Mouse (Mus musculus): ENCODE results near the gene Cabs1.

Gene Cabs1
- long read RNA-seq, experiment 1: 0 reads
- long read RNA-seq, experiment 2: 0 reads

DNA sequence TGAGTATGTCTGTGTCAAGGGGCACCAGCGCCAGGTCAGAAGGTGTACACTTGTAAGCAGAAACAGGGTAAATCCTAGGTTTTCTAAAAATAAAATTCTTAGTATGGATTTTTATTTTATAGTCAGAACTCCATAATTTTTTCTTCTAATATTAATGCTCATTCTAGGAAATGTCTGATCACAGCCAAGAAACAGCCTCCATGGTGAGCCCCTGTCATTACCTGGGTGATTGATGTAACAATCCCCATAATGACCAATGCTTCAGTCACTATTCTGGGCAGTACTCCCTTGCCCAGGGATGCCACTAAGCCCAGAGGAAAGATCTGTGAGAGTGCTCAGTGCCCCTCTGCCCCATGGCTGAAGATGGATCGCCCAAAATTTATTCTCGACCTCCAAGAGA is at the start of gene Cabs1:
Gene Cabs1, plus strand, starts transcription at position 301 of the 400 bp plus-strand sequence.
- intact Hi-C loops (cut with DNase I): no loop called here

DNA sequence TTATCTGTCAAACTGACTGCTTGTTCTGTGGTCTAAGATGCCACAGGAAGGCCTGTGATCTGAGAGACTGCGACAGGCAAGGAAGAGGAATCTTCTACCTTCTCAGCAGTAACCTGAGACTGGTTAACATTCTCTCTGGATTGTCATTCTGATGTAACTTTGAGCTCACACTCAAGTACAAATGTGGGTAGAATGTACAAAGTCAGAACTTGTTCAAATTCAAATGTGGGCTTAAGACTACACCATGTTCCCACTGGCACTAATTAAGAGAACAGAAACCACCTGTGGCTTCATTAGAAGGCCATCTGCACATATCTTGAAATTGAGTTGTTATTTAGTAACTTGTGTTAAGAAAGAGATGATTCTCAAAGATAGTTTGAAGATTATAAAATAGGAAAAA is 47.6 kb upstream of the Cabs1 start:
- intact Hi-C loops (cut with DNase I): no loop called here

DNA sequence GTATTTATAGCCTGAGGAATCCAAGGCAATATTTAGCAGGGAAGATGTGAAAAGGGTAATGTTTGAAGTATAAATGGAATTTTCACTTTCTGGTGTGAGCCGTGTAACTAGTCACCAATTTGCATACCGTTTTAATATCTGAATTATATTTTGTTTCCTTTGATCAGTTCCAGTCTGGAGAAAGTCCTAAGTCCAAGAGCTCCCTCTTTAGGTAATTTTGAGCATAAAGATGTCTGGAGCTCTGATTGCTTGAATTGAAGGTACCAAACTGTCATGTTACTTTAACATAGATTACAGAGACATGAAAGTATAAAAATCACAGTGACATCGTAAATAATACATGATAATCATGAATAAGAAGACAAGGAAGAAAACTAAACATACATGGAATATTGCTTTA is 38.5 kb upstream of the Cabs1 start:
- intact Hi-C loops (cut with DNase I): no loop called here

DNA sequence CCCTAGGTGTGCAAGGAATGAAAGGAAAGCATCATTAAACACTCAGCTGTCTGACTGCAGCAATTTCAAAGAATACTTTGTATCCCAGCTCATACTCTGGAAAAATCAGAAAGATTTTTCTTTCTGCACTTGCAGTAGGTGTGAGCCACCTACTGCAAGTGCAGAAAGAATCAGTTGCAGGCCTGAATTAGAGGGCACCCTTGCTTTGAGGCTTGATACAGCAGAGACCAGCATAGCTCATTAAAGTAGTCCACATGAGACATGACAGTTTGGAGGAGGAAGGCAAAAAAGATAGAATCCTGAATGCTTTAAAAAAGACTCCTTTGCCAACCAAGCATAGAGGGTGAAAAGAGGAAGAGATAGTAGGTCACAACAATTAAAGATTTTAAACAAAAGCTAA is 36.7 kb upstream of the Cabs1 start:
- intact Hi-C loops (cut with DNase I): no loop called here

DNA sequence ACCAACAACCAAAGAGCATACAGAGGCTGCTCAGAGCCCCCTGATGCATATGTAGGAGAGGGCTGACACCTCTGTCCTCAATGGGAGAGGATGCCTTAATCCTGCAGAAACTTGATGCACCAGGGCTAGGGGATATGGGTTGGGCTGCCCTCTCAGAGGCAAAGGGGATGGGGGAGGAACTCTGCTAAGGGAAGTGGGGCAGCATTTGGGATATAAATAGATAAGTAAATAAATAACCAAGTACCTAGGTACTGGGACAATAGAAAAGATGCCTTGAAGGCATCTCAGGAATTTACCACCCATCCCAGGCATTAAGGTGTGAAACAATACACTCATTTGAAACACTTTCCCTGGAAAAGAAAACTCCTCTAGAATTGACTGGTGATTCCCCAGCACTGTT is 27.4 kb upstream of the Cabs1 start:
- intact Hi-C loops (cut with DNase I): no loop called here

DNA sequence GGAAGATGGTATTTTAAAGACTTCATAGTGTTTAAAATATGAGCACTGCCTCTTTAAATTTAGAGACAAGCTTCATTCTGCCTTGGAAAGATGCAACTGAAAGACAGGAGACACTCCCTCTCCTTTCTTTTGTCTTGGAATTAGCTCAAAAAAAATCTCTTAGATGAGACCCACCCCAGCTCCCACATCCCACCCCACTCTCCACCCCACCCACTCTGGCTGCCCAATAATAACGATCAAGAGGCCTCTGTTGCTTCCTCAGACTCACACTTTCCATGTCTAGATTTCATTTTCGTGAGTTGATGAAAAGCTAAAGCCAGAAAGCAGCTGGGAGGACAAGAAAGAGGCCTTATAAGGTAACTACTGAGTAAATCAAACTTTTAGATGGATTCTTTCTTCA is 10.0 kb upstream of the Cabs1 start, which contains the start of the genes 2310003L06Rik and Gm28434:
Gene 2310003L06Rik, plus strand, starts transcription at position 259 of the 400 bp plus-strand sequence.
Gene Gm28434, plus strand, starts transcription at position 317 of the 400 bp plus-strand sequence.
- intact Hi-C loops (cut with DNase I): no loop called here

DNA sequence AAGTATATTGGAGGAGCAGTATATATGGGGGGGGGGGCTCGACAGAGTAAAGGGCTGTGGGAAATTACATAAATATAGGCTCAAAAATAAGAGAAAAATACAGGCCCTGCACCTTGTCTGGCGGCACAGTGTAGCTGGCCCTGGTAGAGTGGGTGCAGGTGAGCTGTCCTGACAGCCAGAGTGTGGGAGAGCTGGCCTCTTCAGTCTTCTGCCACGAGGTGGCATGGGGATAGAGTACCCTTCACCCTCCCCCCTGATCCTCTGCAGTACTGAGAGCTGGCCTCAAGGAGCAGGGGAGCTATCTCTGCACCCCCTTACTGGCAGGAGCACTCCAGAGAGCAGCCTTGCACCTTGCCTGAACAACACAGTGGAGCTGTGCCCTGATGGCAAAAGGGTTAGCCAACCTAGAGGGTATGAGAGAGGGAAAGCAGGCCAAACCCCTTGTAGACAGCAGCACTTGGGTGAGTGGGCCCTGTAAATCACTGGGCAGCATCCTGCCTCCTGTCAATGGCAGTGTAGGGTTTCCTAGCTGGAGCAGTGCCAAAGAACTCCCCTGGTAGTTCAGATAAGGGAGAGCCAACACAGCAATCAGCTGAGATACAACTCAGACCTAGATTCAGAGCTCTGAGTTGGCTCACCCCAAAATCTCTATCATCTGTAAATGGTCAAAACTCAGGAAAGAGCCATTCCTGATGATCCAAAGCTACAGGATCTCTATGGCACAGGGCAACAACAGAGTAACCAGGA is 3.4 kb downstream of the Cabs1 start:
- intact Hi-C loops (cut with DNase I): no loop called here

DNA sequence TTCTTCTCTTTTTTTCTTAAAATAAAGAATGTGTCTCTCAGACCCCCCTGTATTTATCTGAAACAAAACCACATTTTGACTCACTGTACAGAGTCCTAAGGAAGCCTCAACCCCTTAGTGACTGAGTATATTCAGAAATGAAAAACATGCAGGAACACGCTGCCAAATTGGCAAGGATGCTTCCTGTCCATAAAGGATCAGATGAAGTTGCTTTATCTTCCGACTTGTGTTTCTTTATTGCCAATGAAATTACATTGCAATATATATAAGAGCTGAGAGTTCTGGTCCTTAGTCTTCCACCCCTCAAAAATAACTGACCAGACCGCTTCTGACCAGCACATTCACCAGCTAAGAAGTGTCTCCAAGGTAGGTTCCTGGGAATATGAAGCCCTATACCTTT is 23.0 kb downstream of the Cabs1 start, which contains the start of gene Smr3a:
Gene Smr3a, plus strand, starts transcription at position 301 of the 400 bp plus-strand sequence.
- intact Hi-C loops (cut with DNase I): no loop called here

DNA sequence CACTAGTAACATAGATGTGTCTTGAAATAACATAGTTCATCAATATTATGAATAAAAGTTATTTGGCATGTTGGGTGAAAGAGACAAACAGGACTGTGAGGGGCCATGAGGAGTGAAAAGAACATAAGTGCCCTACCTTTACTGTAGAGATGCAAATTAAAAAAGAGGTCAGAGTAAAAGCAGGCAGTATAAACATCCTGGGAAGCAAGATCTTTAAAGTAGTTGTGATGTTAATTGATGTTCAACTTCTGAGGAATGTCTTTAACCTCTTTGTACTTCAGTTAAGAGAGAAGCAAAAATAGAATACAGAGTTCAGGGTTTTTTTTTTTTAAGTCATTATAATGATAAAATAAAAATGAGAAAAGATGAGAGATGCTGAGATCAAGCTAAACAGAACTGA is 26.0 kb downstream of the Cabs1 start:
- intact Hi-C loops (cut with DNase I): no loop called here
